Mouse (Mus musculus): ENCODE data around the gene Myo1e.

Gene Myo1e

GRCm38 (mm10) chr9:70408791-70409190 lies 201.6 kb downstream of the Myo1e start:
- DNase-seq (ENCODE audit: low read depth, low spot score): peak; percentile 28

DNA sequence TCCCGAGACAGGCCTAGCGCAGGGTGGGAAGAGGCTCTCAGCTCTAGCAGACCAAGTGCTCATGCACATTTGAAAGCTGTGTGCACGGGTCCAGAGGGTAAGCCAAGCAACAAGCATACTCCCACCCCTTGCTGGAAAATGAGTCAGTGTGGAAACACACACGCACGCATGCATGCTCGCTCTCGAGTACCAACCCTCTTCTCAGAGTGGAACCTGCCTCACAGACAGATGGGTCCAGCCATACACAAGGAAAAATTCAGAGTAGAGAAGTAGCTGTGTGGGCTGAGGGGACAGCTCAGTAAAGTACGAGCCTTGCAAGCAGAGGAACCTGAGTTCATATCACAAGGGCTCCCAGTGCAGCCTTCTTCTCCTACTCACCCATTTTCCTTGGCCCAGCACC lies 202.6 kb downstream of the Myo1e start:
- no peak for DNase-seq (ENCODE audit: low read depth, low spot score)

DNA sequence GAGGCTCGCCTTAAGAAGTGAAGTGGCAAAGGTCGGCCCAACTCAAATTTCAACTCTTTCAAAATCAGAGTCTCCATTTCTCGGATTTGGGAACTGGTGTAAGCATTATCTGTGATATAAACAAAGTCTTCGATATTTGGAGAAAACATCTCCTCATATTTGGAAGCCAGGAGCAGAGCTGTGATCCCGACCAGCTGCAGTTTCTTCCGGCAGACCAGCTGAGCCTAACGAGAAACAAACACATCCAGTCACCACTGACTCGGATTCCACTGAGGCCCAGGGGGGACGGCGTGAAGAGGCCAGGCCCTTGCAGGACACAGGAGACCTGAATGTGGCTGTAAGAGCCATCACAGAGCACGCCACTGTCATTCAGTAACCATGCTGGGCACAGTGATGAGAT lies 203.5 kb downstream of the Myo1e start:
- DNase-seq (ENCODE audit: low read depth, low spot score): no peak

DNA sequence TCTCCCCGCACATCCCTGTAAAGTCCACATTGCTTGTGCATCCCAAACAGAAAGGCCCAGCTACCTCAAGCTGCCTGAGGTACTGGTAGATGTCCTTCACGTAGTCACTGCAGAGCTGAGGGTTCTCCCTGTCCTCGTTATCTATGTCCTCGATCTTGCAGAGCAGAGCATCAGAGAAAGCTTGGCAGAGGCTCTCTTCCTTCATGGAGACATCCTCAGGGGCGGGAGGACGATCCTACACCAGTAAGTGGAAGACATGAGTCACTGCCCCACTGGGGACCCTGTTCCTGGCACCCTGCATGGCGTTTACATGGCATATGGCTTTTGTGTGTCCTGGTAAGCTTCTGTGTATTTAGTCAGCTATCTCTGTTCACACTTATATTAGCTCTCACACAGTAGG lies 205.9 kb downstream of the Myo1e start:
- DNase-seq (ENCODE audit: low read depth, low spot score): no peak

GRCm38 (mm10) chr9:70416412-70416811 lies 209.3 kb downstream of the Myo1e start:
- DNase-seq (ENCODE audit: low read depth, low spot score): peak; percentile 53

DNA sequence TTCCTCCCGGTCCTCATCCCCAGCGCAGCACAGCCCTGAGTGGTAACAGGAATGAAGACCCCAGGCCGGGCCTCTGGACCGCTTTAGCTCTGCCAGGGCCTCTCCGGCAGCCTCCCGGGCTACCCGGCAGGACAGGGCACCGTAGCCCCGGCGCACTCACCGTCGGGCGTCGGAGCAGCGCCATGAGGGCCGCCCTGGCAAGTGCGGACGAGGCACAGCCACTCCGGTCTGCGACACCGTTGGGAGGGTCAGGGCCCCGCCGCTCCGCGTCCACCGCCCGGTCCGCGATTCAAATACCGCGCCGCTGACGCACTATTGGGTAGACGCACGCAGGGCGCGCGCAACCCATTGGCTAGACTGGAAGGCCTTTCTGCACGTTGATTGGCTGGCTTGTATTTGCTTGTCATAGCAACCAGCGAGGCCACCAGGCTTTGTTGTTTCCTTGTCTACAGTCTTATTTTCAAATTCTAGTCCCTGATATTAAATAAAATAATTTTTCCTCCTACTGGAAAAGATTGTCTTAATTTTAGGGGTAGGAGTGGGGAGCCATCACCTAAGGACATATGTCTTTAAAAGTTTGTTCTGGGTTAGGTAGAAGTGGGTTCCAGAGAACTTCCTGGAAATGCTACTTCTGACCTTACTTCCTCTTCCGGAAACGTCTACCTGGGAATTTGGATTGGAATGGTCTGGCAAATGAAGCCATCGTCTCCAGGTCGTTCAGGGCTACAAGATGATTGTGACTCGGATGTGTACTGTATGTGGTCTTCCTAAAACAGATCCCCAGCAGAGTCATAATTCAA lies 214.3 kb downstream of the Myo1e start, which contains the start of gene Ccnb2:
TSS of gene Ccnb2 (minus strand) at position 291 of the 800 bp plus-strand sequence.
- DNase-seq (ENCODE audit: low read depth, low spot score): peak; percentile 92

DNA sequence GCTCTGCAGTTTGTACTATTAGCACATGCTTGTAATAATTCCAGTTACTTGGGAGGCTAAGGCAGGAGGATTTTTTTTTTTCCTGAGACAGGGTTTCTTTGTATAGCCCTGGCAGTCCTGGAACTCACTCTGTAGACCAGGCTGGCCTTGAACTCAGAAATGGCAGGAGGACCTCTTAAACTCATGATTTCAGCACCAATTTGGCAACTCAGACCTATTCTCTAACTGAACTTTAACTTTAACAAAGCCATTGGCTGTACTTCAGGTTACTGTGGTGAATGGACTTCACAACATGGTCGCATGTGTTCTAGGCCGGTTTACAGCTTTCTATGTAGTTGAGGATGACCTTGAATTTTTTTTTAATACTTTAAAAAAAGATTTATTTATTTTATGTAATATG lies 215.5 kb downstream of the Myo1e start:
- no peak for DNase-seq (ENCODE audit: low read depth, low spot score)

GRCm38 (mm10) chr9:70439959-70440358 lies 232.8 kb downstream of the Myo1e start:
- DNase-seq (ENCODE audit: low read depth, low spot score): no peak

- DNase-seq (ENCODE audit: low read depth, low spot score): no peak
Measured at GRCm38 (mm10) chr9:70449072-70449471, 241.9 kb downstream of the Myo1e start.

Measured in CD4-positive helper T cell, adult 2 months (primary cell).